Mouse (Mus musculus) lung, embryonic 14.5 days (tissue): ENCODE measurements around the gene Gm37240. TPM values are rescaled to one million over a fixed set of nuclear protein-coding genes. Genes with fewer than 3 reads are reported as not detected.

Source experiments
- ATAC-seq: fragments of 200-750 bp; cut with Nextera tagmentation; 2 replicates; pipeline ENCODE4 v1.8.0; 2017; ENCODE audit warnings: mild to moderate bottlenecking, moderate TSS enrichment, moderate library complexity; ENCODE audit not compliant: insufficient read depth
- DNase-seq: peaks from one replicate; pipeline ENCODE4 v3.0.0-alpha.2; 2015
- H3K27ac ChIP-seq: fragments of 300-500 bp; sonication (generic); 2 replicates; pipeline ENCODE4 v1.5.1; 2014; ENCODE audit warnings: low read depth, mild to moderate bottlenecking, moderate library complexity
- H3K27me3 ChIP-seq: fragments of 300-500 bp; sonication (generic); 2 replicates; pipeline ENCODE4 v1.6.1; 2014; ENCODE audit warnings: low read length, control low read depth; ENCODE audit not compliant: insufficient read depth
- H3K36me3 ChIP-seq: fragments of 300-500 bp; sonication (generic); 2 replicates; pipeline ENCODE4 v1.6.1; 2014; ENCODE audit warnings: control low read depth; ENCODE audit not compliant: insufficient read depth
- H3K4me1 ChIP-seq: fragments of 300-500 bp; sonication (generic); 2 replicates; pipeline ENCODE4 v1.6.1; 2014; ENCODE audit warnings: antibody characterized with exemption, control low read depth; ENCODE audit not compliant: insufficient read depth
- H3K4me2 ChIP-seq: fragments of 300-500 bp; sonication (generic); 2 replicates; pipeline ENCODE4 v1.6.1; 2014; ENCODE audit warnings: mild to moderate bottlenecking
- H3K4me3 ChIP-seq: fragments of 300-500 bp; sonication (generic); 2 replicates; pipeline ENCODE4 v1.5.1; 2014; ENCODE audit warnings: low read depth, low read length
- H3K9ac ChIP-seq: fragments of 300-500 bp; sonication (generic); 2 replicates; pipeline ENCODE4 v1.6.1; 2014
- H3K9me3 ChIP-seq: fragments of 300-500 bp; sonication (generic); 2 replicates; pipeline ENCODE4 v1.6.1; 2016; ENCODE audit warnings: low read depth, low read length, control low read depth
- CTCF ChIP-seq: IDR thresholded peaks from 2 replicates; pipeline ENCODE4 v1.5.1; 2016; ENCODE audit warnings: antibody characterized with exemption, low read depth
- WGBS: fragments of 180-500 bp; shearing (Covaris S2); extraction: QIAGEN DNeasy Blood & Tissue Kit; methylation state at CpG from one replicate; pipeline ENCODE4 v1.1.7; 2014; 5-methylcytosine and 5-hydroxymethylcytosine counted together
- polyA plus RNA-seq: library from polyadenylated mRNA; unstranded; fragments of >200 nt; fragmentation: Nextera tagmentation; extraction: Ambion mirVana; gene quantifications from 2 replicates; pipeline ENCODE4 v1.2.1, GENCODE M21; 2014

Gene Gm37240
- polyA plus RNA-seq, 1 experiment from 2014 or later, result 4.5 TPM

DNA sequence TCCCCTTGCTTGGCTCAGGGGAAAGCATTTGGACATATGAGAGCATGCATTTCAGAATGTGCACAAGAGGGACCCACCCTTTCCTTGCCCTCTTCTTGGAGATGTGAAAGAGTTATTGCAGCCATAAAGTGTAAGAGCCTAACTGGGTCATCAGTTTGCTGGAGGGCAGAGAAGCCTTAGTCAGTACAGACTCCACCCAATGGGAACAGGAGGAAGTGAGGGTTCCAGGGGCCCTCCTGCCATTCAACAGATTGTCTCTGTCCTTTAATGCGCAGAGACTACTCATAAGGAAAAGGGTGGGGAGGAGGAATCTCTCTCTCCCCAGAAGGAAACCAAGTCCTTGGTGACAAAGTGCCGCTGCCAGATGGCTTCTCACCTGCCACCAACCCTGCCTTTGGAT, 882.1 kb downstream of the Gm37240 start:
- H3K4me1 ChIP-seq, result no peaks in the 10 kb centered on the region
- H3K9ac ChIP-seq, result no peak overlapping the region
- ATAC-seq (no peak), DNase-seq (no peak)
- H3K4me3 ChIP-seq, result no peak overlapping the region
- WGBS, result 80% methylated on average over 2 of the region's 2 CpGs
- no peaks in the 10 kb centered on the region for H3K9me3 ChIP-seq
- no peak overlapping the region for H3K4me2 ChIP-seq
- H3K27ac ChIP-seq, result no peak overlapping the region
- no peak for TF ChIP-seq CTCF
- no peaks in the 10 kb centered on the region for H3K27me3 ChIP-seq
- H3K36me3 ChIP-seq, result no peaks in the 10 kb centered on the region

DNA sequence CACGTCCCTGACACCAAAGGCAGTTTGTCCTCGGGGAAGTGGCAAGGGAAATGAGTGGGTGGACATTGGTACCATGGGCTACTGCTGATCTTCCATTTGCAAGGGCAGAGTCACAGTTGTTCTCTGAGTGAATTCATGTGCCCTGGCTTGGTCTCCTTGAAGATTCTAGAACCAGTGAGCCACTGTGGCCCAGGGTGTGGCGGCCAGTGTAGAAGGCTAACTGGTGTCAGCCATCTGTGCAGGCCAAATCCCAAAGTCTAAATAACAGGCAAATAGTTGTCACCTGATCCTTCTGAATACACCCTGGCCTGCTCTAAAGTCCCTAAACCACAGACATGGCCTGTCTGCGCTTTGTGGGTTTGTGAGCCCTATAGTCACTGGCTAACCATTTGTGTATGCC, 898.4 kb downstream of the Gm37240 start:
- no peak for TF ChIP-seq CTCF
- no peak for DNase-seq
- no peak for ATAC-seq

DNA sequence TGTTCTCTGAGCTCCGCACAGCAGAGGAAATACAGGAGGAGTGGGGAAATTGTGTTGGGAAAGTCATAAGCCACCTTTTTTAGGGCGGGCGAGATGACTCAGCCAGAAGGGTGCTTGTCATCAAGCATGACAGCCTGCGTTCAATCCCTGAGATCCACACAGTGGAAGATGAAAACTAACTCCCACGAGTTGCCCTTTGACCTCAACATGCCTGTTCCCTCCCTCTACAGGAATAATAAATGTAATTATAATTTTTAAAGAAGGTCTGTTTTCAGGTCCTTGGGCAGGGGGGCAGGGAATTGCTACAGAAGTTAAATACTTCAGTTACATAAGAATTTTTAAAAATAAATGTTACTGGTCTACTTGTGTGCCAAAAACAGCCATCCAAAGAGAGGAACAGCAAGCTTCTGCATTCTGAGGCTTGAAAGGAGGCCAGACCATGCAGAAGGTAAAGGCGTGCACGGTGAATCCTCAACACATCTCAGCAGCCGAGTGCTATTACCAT, 902.1 kb downstream of the Gm37240 start:
- H3K27ac ChIP-seq, result no peak overlapping the region
- H3K36me3 ChIP-seq, result no peaks in the 10 kb centered on the region
- H3K9ac ChIP-seq, result no peak overlapping the region
- no peak for TF ChIP-seq CTCF
- 81% methylated on average over 8 of the region's 8 CpGs for WGBS
- H3K4me3 ChIP-seq, result no peak overlapping the region
- H3K27me3 ChIP-seq, result no peaks in the 10 kb centered on the region
- H3K9me3 ChIP-seq, result no peaks in the 10 kb centered on the region
- ATAC-seq, result no peak
- no peak overlapping the region for H3K4me2 ChIP-seq
- DNase-seq, result no peak
- no peaks in the 10 kb centered on the region for H3K4me1 ChIP-seq

More for the DNA sequence above, 898.4 kb downstream of the Gm37240 start:
- H3K4me1 ChIP-seq, result no peaks in the 10 kb centered on the region
- H3K36me3 ChIP-seq, result no peaks in the 10 kb centered on the region
- no peaks in the 10 kb centered on the region for H3K27me3 ChIP-seq
- H3K9ac ChIP-seq, result no peak overlapping the region
- no peak overlapping the region for H3K4me3 ChIP-seq
- H3K9me3 ChIP-seq, result no peaks in the 10 kb centered on the region
- 83% methylated on average over 4 of the region's 4 CpGs for WGBS
- H3K27ac ChIP-seq, result no peak overlapping the region
- H3K4me2 ChIP-seq, result no peak overlapping the region

DNA sequence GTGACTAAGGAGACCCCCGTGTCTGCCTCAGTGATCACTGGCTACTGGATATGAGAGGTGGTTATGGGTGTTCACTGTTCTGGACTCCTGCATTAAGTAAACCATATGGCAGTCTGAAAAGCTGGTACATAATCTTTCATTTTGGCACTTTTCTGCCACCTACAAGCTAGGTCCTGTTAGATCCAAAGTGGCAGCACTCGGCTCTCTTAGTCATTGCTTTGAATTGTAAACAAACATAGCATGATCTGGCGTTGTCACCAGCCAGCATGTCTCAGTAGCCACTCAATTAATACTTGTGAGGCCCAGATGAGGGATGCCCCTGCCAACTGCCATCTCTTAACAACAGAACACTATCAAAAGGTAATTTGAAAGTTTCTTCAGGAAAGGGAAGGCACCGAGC, 904.6 kb downstream of the Gm37240 start:
- Histone ChIP-seq H3K4me2 (no peak overlapping the region), H3K4me1 (no peaks in the 10 kb centered on the region), H3K27me3 (no peaks in the 10 kb centered on the region), H3K36me3 (0 out of 2 replicates have a peak, but pooled peaks cover 4% of the 10 kb centered on the region), H3K4me3 (no peak overlapping the region), H3K27ac (no peak overlapping the region), H3K9me3 (no peaks in the 10 kb centered on the region), H3K9ac (no peak overlapping the region)
- TF ChIP-seq CTCF, result no peak
- DNase-seq, result peak; percentile 7
- 10% methylated on average over 4 of the region's 4 CpGs for WGBS
- no peak for ATAC-seq

DNA sequence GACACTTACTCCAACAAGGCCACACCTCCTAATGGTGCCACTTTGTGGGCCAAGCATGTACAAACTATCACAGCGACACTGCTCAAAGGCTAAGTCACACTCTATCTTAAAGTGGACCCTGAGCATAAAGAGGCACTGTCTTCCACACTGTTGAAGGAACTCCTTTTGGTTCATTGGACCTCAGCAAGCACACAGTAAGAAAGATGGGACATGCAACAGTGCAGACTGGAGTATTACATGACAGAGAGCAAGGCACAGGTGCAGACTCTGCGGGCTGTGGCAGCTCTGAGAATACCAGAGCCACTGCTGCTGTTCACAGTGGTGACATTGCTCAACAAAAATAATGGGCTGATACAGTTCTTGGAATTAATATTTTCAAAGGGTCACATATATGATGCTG, 907.2 kb downstream of the Gm37240 start:
- Histone ChIP-seq H3K4me2 (no peak overlapping the region), H3K36me3 (peaks cover 22% of the 10 kb centered on the region; the same call in 1 of the 2 replicates), H3K9ac (no peak overlapping the region), H3K4me3 (no peak overlapping the region), H3K9me3 (no peaks in the 10 kb centered on the region), H3K27ac (no peak overlapping the region), H3K4me1 (no peaks in the 10 kb centered on the region), H3K27me3 (no peaks in the 10 kb centered on the region)
- 93% methylated on average over 2 of the region's 2 CpGs for WGBS
- no peak for TF ChIP-seq CTCF
- DNase-seq, result no peak
- ATAC-seq, result no peak

DNA sequence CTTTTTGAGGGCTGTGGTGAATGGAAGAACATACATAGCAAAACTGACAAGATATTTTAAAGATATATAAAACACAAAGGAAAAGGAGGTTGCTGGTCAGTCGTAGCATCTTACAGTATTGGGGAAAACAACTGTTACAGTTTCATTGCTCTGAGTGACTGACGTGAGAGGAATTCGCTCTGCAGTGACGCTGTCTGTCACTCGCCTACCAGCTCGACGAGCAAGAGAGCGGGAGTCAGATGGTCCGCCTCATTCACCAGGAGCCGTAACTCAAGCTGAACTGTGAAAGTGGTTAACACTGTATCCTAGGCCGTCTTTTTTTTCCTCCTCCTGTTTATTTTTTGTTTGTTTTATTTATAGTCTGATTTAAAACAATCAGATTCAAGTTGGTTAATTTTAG, 908.6 kb downstream of the Gm37240 start:
- Histone ChIP-seq H3K4me3 (no peak overlapping the region), H3K4me1 (no peaks in the 10 kb centered on the region), H3K27me3 (no peaks in the 10 kb centered on the region), H3K36me3 (peaks cover 28% of the 10 kb centered on the region; the same call in 1 of the 2 replicates), H3K9me3 (no peaks in the 10 kb centered on the region), H3K27ac (no peak overlapping the region), H3K4me2 (no peak overlapping the region), H3K9ac (no peak overlapping the region)
- TF ChIP-seq CTCF, result no peak
- ATAC-seq, result no peak
- WGBS, result 82% methylated on average over 11 of the region's 11 CpGs
- no peak for DNase-seq

DNA sequence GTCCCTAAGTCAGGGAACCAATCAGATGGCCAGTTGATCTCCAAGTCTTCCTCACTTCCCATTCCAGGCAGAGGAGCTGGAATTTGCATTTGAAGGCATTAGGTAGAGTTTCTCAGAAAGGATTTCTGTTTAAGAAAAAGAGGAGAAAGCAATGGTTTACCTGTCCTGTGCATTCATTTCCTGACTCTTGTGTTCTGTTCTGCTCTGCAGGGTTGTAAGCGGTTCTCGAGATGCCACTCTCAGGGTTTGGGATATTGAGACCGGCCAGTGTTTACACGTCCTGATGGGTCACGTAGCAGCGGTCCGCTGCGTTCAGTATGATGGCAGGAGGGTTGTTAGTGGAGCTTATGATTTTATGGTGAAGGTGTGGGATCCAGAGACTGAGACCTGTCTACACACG, 913.1 kb downstream of the Gm37240 start:
- H3K4me2 ChIP-seq, result no peak overlapping the region
- ATAC-seq (no peak), DNase-seq (no peak)
- TF ChIP-seq CTCF, result no peak
- H3K4me3 ChIP-seq, result no peak overlapping the region
- H3K9me3 ChIP-seq, result no peaks in the 10 kb centered on the region
- H3K27ac ChIP-seq, result no peak overlapping the region
- no peaks in the 10 kb centered on the region for H3K27me3 ChIP-seq
- 91% methylated on average over 9 of the region's 9 CpGs for WGBS
- peaks cover 52% of the 10 kb centered on the region for H3K36me3 ChIP-seq
- H3K4me1 ChIP-seq, result no peaks in the 10 kb centered on the region
- no peak overlapping the region for H3K9ac ChIP-seq

DNA sequence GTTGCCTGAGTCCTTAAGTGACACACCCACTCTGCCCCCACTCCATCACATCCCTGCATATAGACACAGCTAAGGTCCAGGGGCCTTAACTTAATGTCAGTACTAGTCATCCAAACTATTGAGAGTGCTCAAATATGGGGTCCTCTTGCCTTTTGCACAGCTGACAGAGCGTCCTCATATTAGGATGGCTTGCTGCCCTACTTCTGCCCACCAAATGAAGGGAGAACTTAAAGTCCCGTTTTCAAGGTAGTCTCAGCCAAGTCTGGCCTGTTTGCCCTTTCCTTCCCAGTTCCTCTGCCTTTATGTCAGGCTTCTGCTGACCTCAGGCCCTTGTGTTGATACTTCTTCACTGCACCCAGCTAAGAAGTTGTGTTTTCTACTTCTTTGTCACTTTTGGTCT, 914.4 kb downstream of the Gm37240 start:
- Histone ChIP-seq H3K4me1 (no peaks in the 10 kb centered on the region), H3K27ac (no peak overlapping the region), H3K4me2 (no peak overlapping the region), H3K9ac (no peak overlapping the region), H3K36me3 (peaks cover 50% of the 10 kb centered on the region), H3K9me3 (no peaks in the 10 kb centered on the region), H3K27me3 (no peaks in the 10 kb centered on the region), H3K4me3 (no peak overlapping the region)
- ATAC-seq (no peak), DNase-seq (no peak)
- WGBS, result 89% methylated on average over 2 of the region's 2 CpGs
- TF ChIP-seq CTCF, result no peak
